Mouse (Mus musculus) forebrain, embryonic 11.5 days (tissue): ENCODE results near the gene Tmc1. TPM values are rescaled to one million over a fixed set of nuclear protein-coding genes. Genes with fewer than 3 reads are reported as not detected.
A peak's percentile ranks its signal among the peaks of the same experiment; 100 is the strongest.

Experiments
- ATAC-seq: fragments of 200-750 bp; cut with Nextera tagmentation; replicated peaks from 2 replicates; pipeline ENCODE4 v1.8.0; 2017; ENCODE audit warnings: moderate TSS enrichment; ENCODE audit not compliant: low FRiP score
- DNase-seq: peaks from one replicate; pipeline ENCODE4 v3.0.0-alpha.2; 2017; ENCODE audit warnings: low spot score
- H3K27ac ChIP-seq: fragments of 300-500 bp; sonication (generic); 2 replicates; pipeline ENCODE4 v1.5.1; 2014; ENCODE audit warnings: low read depth, low read length
- H3K27me3 ChIP-seq: fragments of 300-500 bp; sonication (generic); 2 replicates; pipeline ENCODE4 v1.6.1; 2014; ENCODE audit warnings: mild to moderate bottlenecking, low read length, mixed read lengths; ENCODE audit not compliant: control insufficient read depth, insufficient read depth
- H3K36me3 ChIP-seq: fragments of 300-500 bp; sonication (generic); 2 replicates; pipeline ENCODE4 v1.6.1; 2014; ENCODE audit warnings: mild to moderate bottlenecking, low read length, moderate library complexity, mixed read lengths; ENCODE audit not compliant: control insufficient read depth, insufficient read depth
- H3K4me1 ChIP-seq: fragments of 300-500 bp; sonication (generic); replicated peaks from 2 replicates; pipeline ENCODE4 v1.6.1; 2014; ENCODE audit warnings: low read length, mixed read lengths; ENCODE audit not compliant: control insufficient read depth, insufficient read depth
- H3K4me2 ChIP-seq: fragments of 300-500 bp; sonication (generic); 2 replicates; pipeline ENCODE4 v1.6.1; 2014; ENCODE audit warnings: low read depth, mild to moderate bottlenecking, low read length, moderate library complexity, mixed read lengths; ENCODE audit not compliant: severe bottlenecking
- H3K4me3 ChIP-seq: fragments of 300-500 bp; sonication (generic); 2 replicates; pipeline ENCODE4 v1.5.1; 2014; ENCODE audit warnings: low read depth, low read length
- H3K9ac ChIP-seq: fragments of 300-500 bp; sonication (generic); 2 replicates; pipeline ENCODE4 v1.6.1; 2014; ENCODE audit warnings: low read length
- H3K9me3 ChIP-seq: fragments of 300-500 bp; sonication (generic); 2 replicates; pipeline ENCODE4 v1.6.1; 2016; ENCODE audit warnings: low read length, mixed read lengths; ENCODE audit not compliant: control insufficient read depth
- WGBS: fragments of 180-500 bp; shearing (Covaris S2); extraction: QIAGEN DNeasy Blood & Tissue Kit; methylation state at CpG from one replicate; pipeline ENCODE4 v1.1.7; 2014; 5-methylcytosine and 5-hydroxymethylcytosine counted together
- polyA plus RNA-seq: library from polyadenylated mRNA; unstranded; fragments of >200 nt; fragmentation: Nextera tagmentation; extraction: Ambion mirVana; gene quantifications from 2 replicates; pipeline ENCODE4 v1.2.1, GENCODE M21; 2014

Gene Tmc1
- 0.07 TPM in 1 of 2 replicates, not detected in the other for polyA plus RNA-seq

DNA sequence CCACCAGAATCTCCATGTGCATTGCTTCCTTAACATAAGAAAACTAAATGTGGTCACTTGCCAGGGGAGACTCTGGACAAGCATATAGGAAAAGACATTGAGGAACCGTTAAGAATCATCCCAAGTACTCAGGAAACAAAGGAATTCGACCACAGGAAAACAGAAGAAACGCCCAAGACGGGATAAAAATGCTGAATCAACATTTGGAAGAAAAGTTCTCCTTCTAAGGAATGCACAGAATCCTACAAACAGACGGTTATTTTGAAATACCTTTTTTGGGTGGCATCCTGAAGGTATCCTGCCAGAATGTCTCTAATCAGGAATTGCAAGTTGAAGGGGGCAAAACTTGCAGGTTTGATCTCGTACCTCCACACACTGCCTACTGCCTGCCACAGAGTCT is at the start of gene Tmc1:
Gene Tmc1 (minus strand): TSS at position 329 of the 400 bp plus-strand sequence.
- Histone ChIP-seq H3K4me1 (no peaks in the 10 kb centered on the region), H3K36me3 (no peaks in the 10 kb centered on the region), H3K4me2 (no peak within 1 kb of the TSS), H3K9ac (no peak within 1 kb of the TSS), H3K27ac (no peak within 1 kb of the TSS), H3K27me3 (no peaks in the 10 kb centered on the region), H3K4me3 (no peak within 1 kb of the TSS), H3K9me3 (no peaks in the 10 kb centered on the region)
- ATAC-seq = no peak
- 88% methylated on average over 6 of the region's 6 CpGs for WGBS
- DNase-seq = no peak

DNA sequence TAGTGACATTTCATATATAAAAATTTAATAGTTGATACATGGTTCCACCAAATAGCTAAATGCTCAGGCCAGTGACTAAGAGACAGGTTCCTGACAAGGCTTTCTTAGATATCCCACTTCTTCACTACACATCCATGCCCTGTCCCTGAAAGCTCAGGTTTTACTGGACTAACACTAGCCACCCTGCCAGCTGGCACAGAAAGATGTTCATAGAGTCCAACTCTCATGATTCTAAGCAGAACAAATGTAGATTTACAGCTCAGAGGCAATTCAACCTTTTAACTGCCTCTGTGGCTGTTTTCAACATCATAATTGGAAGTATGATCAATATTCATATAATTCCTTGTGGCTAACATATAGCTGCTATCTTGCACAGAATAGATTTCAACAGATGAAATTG is 47.5 kb upstream of the Tmc1 start:
- Histone ChIP-seq H3K9ac (no peak overlapping the region), H3K9me3 (no peaks in the 10 kb centered on the region), H3K4me1 (no peaks in the 10 kb centered on the region), H3K4me3 (no peak overlapping the region), H3K4me2 (no peak overlapping the region), H3K27ac (no peak overlapping the region), H3K36me3 (no peaks in the 10 kb centered on the region), H3K27me3 (no peaks in the 10 kb centered on the region)
- DNase-seq (no peak), ATAC-seq (no peak)

GRCm38 (mm10) chr19:20979244-20979643 is 25.2 kb upstream of the Tmc1 start:
- WGBS = 98% methylated on average over 2 of the region's 2 CpGs
- Histone ChIP-seq H3K4me1 (no peaks in the 10 kb centered on the region), H3K4me2 (no peak overlapping the region), H3K9me3 (no peaks in the 10 kb centered on the region), H3K36me3 (no peaks in the 10 kb centered on the region), H3K27ac (no peak overlapping the region), H3K27me3 (no peaks in the 10 kb centered on the region), H3K9ac (no peak overlapping the region), H3K4me3 (no peak overlapping the region)
- no peak for ATAC-seq
- no peak for DNase-seq

- Histone ChIP-seq H3K27ac (no peak overlapping the region), H3K36me3 (no peaks in the 10 kb centered on the region), H3K4me3 (no peak overlapping the region), H3K9me3 (no peaks in the 10 kb centered on the region), H3K4me2 (no peak overlapping the region), H3K9ac (no peak overlapping the region), H3K27me3 (no peaks in the 10 kb centered on the region), H3K4me1 (no peaks in the 10 kb centered on the region)
- ATAC-seq (no peak), DNase-seq (no peak)
- WGBS = 6% methylated on average over 1 of the region's 1 CpGs
These were observed 24.1 kb upstream of the Tmc1 start for GRCm38 (mm10) chr19:20978148-20978547.

- no peak for DNase-seq
- Histone ChIP-seq H3K9me3 (no peaks in the 10 kb centered on the region), H3K9ac (no peak overlapping the region), H3K4me2 (no peak overlapping the region), H3K27ac (no peak overlapping the region), H3K27me3 (no peaks in the 10 kb centered on the region), H3K4me3 (no peak overlapping the region), H3K36me3 (no peaks in the 10 kb centered on the region), H3K4me1 (no peaks in the 10 kb centered on the region)
- no peak for ATAC-seq
- 94% methylated on average over 1 of the region's 1 CpGs for WGBS
These were observed 17.9 kb upstream of the Tmc1 start for GRCm38 (mm10) chr19:20971926-20972325.

DNA sequence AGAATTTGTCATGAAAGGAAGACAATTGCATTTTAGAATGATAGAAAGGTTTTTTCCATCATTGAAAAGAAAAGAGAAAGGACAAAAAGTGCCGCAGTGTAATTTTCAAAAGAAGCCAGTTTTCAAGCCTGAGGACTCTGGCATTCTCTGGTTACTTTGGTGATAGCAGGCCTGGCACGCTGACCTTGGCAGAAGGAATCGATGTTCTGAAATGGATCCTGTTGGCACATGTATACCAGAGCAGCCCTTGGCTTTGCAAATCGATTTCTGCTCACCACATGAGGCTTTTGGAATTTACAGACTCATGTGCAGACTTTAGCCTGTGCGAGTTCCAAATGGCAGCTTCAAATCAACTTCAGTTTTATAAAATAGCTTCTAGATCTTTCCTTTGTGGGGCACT is 813 bp upstream of the Tmc1 start:
- WGBS = 93% methylated on average over 5 of the region's 5 CpGs
- Histone ChIP-seq H3K27ac (no peak overlapping the region), H3K4me2 (no peak overlapping the region), H3K9ac (no peak overlapping the region), H3K9me3 (no peaks in the 10 kb centered on the region), H3K4me3 (no peak overlapping the region), H3K36me3 (no peaks in the 10 kb centered on the region), H3K4me1 (no peaks in the 10 kb centered on the region), H3K27me3 (no peaks in the 10 kb centered on the region)
- no peak for DNase-seq
- no peak for ATAC-seq

DNA sequence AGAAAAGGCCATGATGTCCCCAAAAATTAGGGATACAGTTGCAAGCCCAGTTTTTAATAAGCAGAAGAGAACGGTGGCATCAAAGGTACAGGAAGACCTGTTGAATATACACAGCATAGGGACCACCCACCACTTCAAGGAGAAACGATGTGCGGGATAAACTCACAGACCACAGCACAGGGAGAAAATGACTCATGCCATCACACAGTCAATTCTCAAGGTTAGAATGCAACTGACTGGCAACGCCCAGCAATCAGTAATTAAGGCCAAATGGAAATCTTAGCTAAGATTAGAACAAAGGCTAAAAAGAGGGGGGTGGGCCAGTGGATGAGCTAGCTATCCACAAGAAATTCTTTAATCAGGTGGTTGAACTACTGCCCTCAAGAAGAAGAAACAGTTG is 9.6 kb downstream of the Tmc1 start:
- H3K27me3 ChIP-seq = no peaks in the 10 kb centered on the region
- H3K27ac ChIP-seq = no peak overlapping the region
- WGBS = 74% methylated on average over 4 of the region's 4 CpGs
- ATAC-seq (no peak), DNase-seq (no peak)
- H3K4me1 ChIP-seq = no peaks in the 10 kb centered on the region
- no peak overlapping the region for H3K4me2 ChIP-seq
- no peaks in the 10 kb centered on the region for H3K9me3 ChIP-seq
- H3K9ac ChIP-seq = no peak overlapping the region
- no peak overlapping the region for H3K4me3 ChIP-seq
- H3K36me3 ChIP-seq = no peaks in the 10 kb centered on the region

DNA sequence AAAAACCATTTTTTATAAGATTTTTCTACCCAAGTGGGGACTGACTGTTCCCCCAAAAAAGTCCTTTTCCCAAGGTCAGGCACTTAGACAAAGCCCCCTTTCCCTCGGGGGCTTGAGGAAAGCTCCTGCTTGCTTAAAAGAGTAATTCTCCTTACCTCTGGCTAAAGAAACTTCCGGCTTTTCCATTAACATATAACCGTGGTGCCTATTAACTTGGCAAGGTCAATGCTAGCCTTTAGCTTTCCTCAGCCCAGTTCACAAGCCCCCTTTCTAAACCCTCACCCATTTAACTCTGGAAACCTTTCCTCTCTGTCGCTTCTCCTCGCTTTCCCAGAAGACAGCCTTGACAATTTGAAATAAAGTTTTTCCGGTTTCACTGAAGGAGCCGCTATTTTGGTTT is 29.7 kb downstream of the Tmc1 start:
- ATAC-seq (peak; percentile 32; the same call in 1 of the 2 replicates), DNase-seq (no peak)
- no peaks in the 10 kb centered on the region for H3K27me3 ChIP-seq
- H3K4me1 ChIP-seq = no peaks in the 10 kb centered on the region
- no peak overlapping the region for H3K27ac ChIP-seq
- H3K4me3 ChIP-seq = no peak overlapping the region
- no peaks in the 10 kb centered on the region for H3K9me3 ChIP-seq
- H3K36me3 ChIP-seq = no peaks in the 10 kb centered on the region
- no peak overlapping the region for H3K4me2 ChIP-seq
- WGBS = 50% methylated on average over 7 of the region's 7 CpGs
- H3K9ac ChIP-seq = no peak overlapping the region

- Histone ChIP-seq H3K4me1 (no peaks in the 10 kb centered on the region), H3K4me2 (no peak overlapping the region), H3K36me3 (no peaks in the 10 kb centered on the region), H3K27ac (peak overlapping the region; percentile 2; the same call in 1 of the 2 replicates), H3K9me3 (no peaks in the 10 kb centered on the region), H3K27me3 (no peaks in the 10 kb centered on the region), H3K4me3 (no peak overlapping the region), H3K9ac (no peak overlapping the region)
- DNase-seq = peak; percentile 54
- peak; percentile 92 for ATAC-seq
- WGBS = 9% methylated on average over 10 of the region's 10 CpGs
These were observed 30.4 kb downstream of the Tmc1 start for GRCm38 (mm10) chr19:20923336-20924211.
